Mouse (Mus musculus): Measurements from ENCODE around the gene Irf4. TPM values are rescaled to one million over a fixed set of nuclear protein-coding genes. Genes with fewer than 3 reads are reported as not detected.

Gene Irf4
- polyA plus RNA-seq, 1 experiment: 9.3 TPM

- H3K4me1 ChIP-seq (ENCODE audit: control insufficient read depth, insufficient read depth, low read length): peaks cover 10% of the 10 kb centered on the region
- H3K4me3 ChIP-seq (ENCODE audit: insufficient read depth, low read length): peak overlapping the region; percentile 58
- no peak overlapping the region for H3K27ac ChIP-seq (ENCODE audit: insufficient read depth, low read depth, low read length)
- TF ChIP-seq CTCF (IDR thresholded peaks at IDR 0.05; ENCODE audit: low read depth, low read length) (no peak), POLR2A (IDR thresholded peaks at IDR 0.05; ENCODE audit: borderline replicate concordance, low read depth, low read length) (no peak)
Measured at GRCm38 (mm10) chr13:30750461-30751303, 1.7 kb downstream of the Irf4 start.

DNA sequence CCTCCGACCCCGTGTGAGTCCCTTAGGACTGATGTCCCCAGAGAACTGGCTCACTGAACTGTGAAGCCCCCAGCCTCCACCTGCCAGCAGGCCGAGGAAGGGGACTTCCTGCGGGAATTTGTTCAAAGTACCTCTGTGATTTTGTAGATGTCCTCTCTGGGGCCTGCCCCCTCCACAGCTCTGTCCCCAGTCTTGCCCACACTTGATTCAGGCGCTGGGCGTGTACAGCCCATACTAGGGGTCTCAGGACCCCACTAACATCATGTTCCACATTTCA, 2.2 kb downstream of the Irf4 start:
- no peak overlapping the region for H3K4me3 ChIP-seq (ENCODE audit: insufficient read depth, low read length)
- H3K27ac ChIP-seq (ENCODE audit: insufficient read depth, low read depth, low read length): no peak overlapping the region
- TF ChIP-seq POLR2A (IDR thresholded peaks at IDR 0.05; ENCODE audit: borderline replicate concordance, low read depth, low read length): no peak
- no peak for TF ChIP-seq CTCF (IDR thresholded peaks at IDR 0.05; ENCODE audit: low read depth, low read length)
- peaks cover 10% of the 10 kb centered on the region for H3K4me1 ChIP-seq (ENCODE audit: control insufficient read depth, insufficient read depth, low read length)

DNA sequence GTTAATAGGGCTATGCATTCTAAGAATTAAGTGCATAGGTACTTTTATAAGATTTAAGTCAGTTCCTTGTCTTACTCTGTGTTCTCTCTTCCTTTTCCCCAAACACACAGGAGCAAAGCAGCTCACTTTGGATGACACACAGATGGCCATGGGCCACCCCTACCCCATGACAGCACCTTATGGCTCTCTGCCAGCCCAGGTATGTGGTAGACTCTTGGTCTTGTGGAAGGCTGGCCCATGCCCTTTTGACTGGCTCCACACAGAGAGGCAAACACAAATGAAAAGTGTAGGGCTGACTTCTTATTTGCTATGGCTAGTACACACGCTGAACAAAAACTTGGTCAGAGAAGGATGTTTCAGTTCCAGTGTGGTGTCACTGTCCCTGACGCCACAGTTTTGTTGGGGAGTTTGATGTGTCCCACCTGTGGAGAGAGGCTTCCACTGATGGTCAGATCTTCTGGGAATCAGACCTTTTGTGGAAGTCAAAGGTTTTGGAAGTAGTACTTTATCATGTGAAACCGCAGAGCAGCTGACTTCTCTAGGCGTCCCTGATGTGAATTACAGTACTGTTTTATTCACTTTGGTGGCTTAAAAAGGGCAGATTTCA, 3.7 kb downstream of the Irf4 start:
- H3K27ac ChIP-seq (ENCODE audit: insufficient read depth, low read depth, low read length): no peak overlapping the region
- peaks cover 10% of the 10 kb centered on the region for H3K4me1 ChIP-seq (ENCODE audit: control insufficient read depth, insufficient read depth, low read length)
- no peak for TF ChIP-seq CTCF (IDR thresholded peaks at IDR 0.05; ENCODE audit: low read depth, low read length)
- no peak for TF ChIP-seq POLR2A (IDR thresholded peaks at IDR 0.05; ENCODE audit: borderline replicate concordance, low read depth, low read length)
- H3K4me3 ChIP-seq (ENCODE audit: insufficient read depth, low read length): no peak overlapping the region

DNA sequence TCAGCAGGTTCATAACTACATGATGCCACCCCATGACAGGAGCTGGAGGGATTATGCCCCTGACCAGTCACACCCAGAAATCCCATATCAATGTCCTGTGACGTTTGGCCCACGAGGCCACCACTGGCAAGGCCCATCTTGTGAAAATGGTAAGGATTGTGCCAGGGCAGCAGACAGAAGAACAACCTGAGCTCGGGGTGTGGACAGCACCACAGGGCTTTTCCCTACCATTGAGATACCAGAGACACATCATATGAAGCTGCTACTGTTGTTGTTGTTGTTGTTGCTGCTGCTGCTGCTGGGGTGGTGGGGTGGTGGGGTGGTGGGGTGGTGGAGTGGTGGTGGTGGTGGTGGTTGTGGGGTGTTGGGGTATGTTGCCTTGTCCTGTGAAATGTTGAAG, 4.4 kb downstream of the Irf4 start:
- Histone ChIP-seq H3K4me1 (ENCODE audit: control insufficient read depth, insufficient read depth, low read length) (peaks cover 10% of the 10 kb centered on the region), H3K27ac (ENCODE audit: insufficient read depth, low read depth, low read length) (no peak overlapping the region), H3K4me3 (ENCODE audit: insufficient read depth, low read length) (no peak overlapping the region)
- TF ChIP-seq CTCF (IDR thresholded peaks at IDR 0.05; ENCODE audit: low read depth, low read length) (no peak), POLR2A (IDR thresholded peaks at IDR 0.05; ENCODE audit: borderline replicate concordance, low read depth, low read length) (no peak)

DNA sequence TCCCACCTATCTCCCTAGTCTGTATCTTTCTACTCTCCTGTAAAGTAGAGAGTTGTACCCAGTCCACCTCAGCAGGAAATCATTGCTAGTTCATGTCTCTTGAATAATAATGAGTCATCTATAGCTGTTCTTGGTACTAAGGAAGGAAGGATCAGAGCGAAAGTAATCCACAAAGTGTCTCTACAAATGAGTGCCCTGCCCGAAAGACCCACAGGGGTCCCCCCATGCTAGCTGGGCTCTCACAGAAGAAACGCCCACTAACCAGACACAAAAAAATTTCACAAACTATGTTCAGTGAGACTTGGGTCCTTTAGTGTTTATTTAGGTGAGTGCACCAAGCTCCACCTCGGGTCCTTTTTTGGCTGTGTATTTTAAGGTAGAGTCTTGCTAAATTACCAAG, 5.0 kb downstream of the Irf4 start:
- Histone ChIP-seq H3K4me3 (ENCODE audit: insufficient read depth, low read length) (no peak overlapping the region), H3K27ac (ENCODE audit: insufficient read depth, low read depth, low read length) (no peak overlapping the region), H3K4me1 (ENCODE audit: control insufficient read depth, insufficient read depth, low read length) (peaks cover 7% of the 10 kb centered on the region)
- TF ChIP-seq POLR2A (IDR thresholded peaks at IDR 0.05; ENCODE audit: borderline replicate concordance, low read depth, low read length): no peak
- no peak for TF ChIP-seq CTCF (IDR thresholded peaks at IDR 0.05; ENCODE audit: low read depth, low read length)

DNA sequence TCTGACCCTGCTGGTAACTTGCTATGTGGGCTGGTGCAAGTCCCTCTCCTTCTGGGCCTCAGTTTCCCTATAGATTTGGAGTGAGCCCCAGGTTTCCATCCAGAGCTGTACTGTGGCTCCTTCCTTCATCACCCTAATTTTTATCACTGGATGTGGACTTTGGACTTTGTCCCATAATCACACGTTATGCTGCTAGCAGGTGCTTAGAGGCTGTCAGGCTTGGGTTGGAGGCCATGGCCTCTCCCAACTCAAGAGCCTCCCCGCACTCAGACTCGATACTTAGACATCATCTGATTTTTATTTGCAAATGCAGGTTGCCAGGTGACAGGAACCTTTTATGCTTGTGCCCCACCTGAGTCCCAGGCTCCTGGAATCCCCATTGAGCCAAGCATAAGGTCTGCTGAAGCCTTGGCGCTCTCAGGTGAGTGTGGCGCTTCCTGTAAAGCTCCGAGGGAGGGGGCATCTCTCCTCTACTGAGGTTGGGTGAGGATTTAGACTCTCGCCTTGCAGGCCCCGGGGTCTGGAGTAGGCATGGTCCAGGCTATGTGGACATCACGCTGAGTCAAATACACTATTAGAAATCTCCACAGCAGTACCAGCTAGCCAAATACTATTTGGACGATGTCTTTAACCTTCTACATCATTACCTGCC, 5.9 kb downstream of the Irf4 start:
- Histone ChIP-seq H3K4me3 (ENCODE audit: insufficient read depth, low read length) (no peak overlapping the region), H3K4me1 (ENCODE audit: control insufficient read depth, insufficient read depth, low read length) (0 out of 2 replicates have a peak, but pooled peaks cover under 1% of the 10 kb centered on the region), H3K27ac (ENCODE audit: insufficient read depth, low read depth, low read length) (no peak overlapping the region)
- no peak for TF ChIP-seq POLR2A (IDR thresholded peaks at IDR 0.05; ENCODE audit: borderline replicate concordance, low read depth, low read length)
- TF ChIP-seq CTCF (IDR thresholded peaks at IDR 0.05; ENCODE audit: low read depth, low read length): no peak

DNA sequence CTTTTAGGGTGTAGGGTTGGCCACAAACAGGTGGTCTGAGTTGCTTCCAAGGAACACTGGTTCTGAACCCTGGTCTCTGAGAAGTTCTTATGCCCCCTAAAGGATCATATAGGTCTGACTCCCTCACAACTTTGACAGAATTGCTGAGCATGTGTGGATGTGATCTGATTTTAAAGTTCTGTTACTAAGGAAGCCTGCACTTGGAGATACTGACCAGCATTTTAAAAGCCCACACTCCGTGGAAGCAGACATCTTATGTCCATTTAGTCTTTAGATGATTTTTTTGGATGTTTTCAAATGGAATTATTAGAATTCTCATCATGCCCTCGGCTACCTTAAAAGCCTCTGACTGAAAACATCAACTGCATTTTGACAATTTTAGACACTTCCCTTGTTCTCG, 6.6 kb downstream of the Irf4 start:
- TF ChIP-seq CTCF (IDR thresholded peaks at IDR 0.05; ENCODE audit: low read depth, low read length) (no peak), POLR2A (IDR thresholded peaks at IDR 0.05; ENCODE audit: borderline replicate concordance, low read depth, low read length) (no peak)
- H3K4me1 ChIP-seq (ENCODE audit: control insufficient read depth, insufficient read depth, low read length): no peaks in the 10 kb centered on the region
- no peak overlapping the region for H3K27ac ChIP-seq (ENCODE audit: insufficient read depth, low read depth, low read length)
- H3K4me3 ChIP-seq (ENCODE audit: insufficient read depth, low read length): no peak overlapping the region

DNA sequence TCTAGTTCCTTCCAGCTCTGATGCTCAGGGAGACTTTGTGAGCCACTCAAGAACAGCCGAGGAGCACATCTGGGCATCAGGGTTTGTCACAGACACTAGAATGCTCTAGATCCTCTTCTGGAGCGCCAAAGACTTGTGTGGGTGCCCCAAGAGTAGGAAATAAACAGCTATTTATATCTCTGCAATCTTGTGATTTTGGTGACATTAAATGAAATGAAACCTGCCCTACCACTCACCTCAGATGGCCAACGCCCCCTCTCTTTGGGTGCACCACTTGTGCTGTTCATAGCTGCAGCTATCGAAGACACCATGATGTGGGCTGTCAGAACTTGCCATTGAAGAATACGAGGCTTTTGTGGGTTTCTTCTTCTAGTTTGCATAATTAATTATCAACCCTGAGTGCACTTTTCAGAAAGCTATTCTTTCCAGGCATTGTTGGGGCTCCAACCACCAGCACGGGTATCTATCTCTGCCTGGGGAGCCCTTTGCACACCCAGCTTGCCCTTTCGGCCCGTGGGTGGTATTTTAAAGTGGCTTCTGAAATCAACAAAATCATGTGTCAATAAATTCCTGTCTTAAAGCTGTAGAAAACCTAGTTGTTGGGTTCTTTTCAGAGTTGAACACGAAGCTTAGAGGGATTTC, 7.1 kb downstream of the Irf4 start:
- no peaks in the 10 kb centered on the region for H3K4me1 ChIP-seq (ENCODE audit: control insufficient read depth, insufficient read depth, low read length)
- no peak overlapping the region for H3K27ac ChIP-seq (ENCODE audit: insufficient read depth, low read depth, low read length)
- no peak for TF ChIP-seq CTCF (IDR thresholded peaks at IDR 0.05; ENCODE audit: low read depth, low read length)
- no peak for TF ChIP-seq POLR2A (IDR thresholded peaks at IDR 0.05; ENCODE audit: borderline replicate concordance, low read depth, low read length)
- H3K4me3 ChIP-seq (ENCODE audit: insufficient read depth, low read length): no peak overlapping the region

GRCm38 (mm10) chr13:30757264-30757900, 8.4 kb downstream of the Irf4 start:
- no peaks in the 10 kb centered on the region for H3K4me1 ChIP-seq (ENCODE audit: control insufficient read depth, insufficient read depth, low read length)
- no peak for TF ChIP-seq POLR2A (IDR thresholded peaks at IDR 0.05; ENCODE audit: borderline replicate concordance, low read depth, low read length)
- no peak for TF ChIP-seq CTCF (IDR thresholded peaks at IDR 0.05; ENCODE audit: low read depth, low read length)
- H3K4me3 ChIP-seq (ENCODE audit: insufficient read depth, low read length): no peak overlapping the region
- H3K27ac ChIP-seq (ENCODE audit: insufficient read depth, low read depth, low read length): no peak overlapping the region
